Mouse (Mus musculus) forebrain, embryonic 10.5 days (tissue): ENCODE data around the gene Mbip. TPM values are rescaled to one million over a fixed set of nuclear protein-coding genes. Genes with fewer than 3 reads are reported as not detected.

Experiments used
- polyA plus RNA-seq: library from polyadenylated mRNA; unstranded; fragments of >200 nt; fragmentation: Nextera tagmentation; extraction: Ambion mirVana; gene quantifications from 2 replicates; pipeline ENCODE4 v1.2.1, GENCODE M21; 2016

Gene Mbip
- polyA plus RNA-seq, 1 experiment from 2014 or later, result 64.1 TPM

Other genes starting within 250 kb of the Mbip start
- 12.0 and 14.3 TPM in 2 replicates for gene Nkx2-1, start 191.0 kb upstream of the Mbip start, polyA plus RNA-seq